Mouse (Mus musculus) left cerebral cortex, adult 2 months (tissue): ENCODE data around the gene Olfr1284. TPM values are rescaled to one million over a fixed set of nuclear protein-coding genes. Genes with fewer than 3 reads are reported as not detected.
"Not testable (repeated sequence)": the region's sequence is repeated elsewhere in the genome, so short reads cannot be mapped to it uniquely, and the experiment has no call there.

ENCODE experiments used
- DNase-seq, 2 experiments: peaks; one replicate each; pipeline ENCODE4 v3.0.0; 2021 to 2022; ENCODE audit warnings: low spot score in 2 of 2, mixed read lengths in 1 of 2; ENCODE audit errors: extremely low spot score in 1 of 2
- H3K27ac ChIP-seq: fragments of 200-600 bp; 2 replicates; pipeline ENCODE4 v1.8.1; 2022
- H3K4me3 ChIP-seq: fragments of 200-600 bp; 2 replicates; pipeline ENCODE4 v1.8.1; 2022
- CTCF ChIP-seq: fragments of 200-600 bp; IDR thresholded peaks from 2 replicates; pipeline ENCODE4 v1.8.1; 2022; ENCODE audit warnings: antibody characterized with exemption, mild to moderate bottlenecking, moderate library complexity
- intact Hi-C: fragments of 180-260 bp; cut with DNase I; formaldehyde crosslinking; loops from one replicate; pipeline ENCODE4 v1.15.1; 2025
- long read RNA-seq, 2 experiments: library from polyadenylated mRNA; stranded (forward); transcript quantifications; one replicate each; pipeline ENCODE4 v2.0.0; 2021; ENCODE audit warnings: borderline mapping rate in 2 of 2
- total RNA-seq, 2 experiments: library from RNA; stranded (reverse); gene quantifications; 2 replicates each; pipeline ENCODE4 v1.2.3; 2021

Olfr1284 gene
- not detected for total RNA-seq
- long read RNA-seq, experiment 1: 0 reads
- long read RNA-seq, experiment 2: 0 reads

GRCm38 (mm10) chr2:111375222-111375621 is at the start of gene Olfr1284:
Olfr1284 (plus strand) TSS chr2:111375522.
- intact Hi-C loops: no loop called here
- DNase-seq: no peak
- TF ChIP-seq CTCF: no peak
- no peak within 1 kb of the TSS for H3K4me3 ChIP-seq
- H3K27ac ChIP-seq: no peak within 1 kb of the TSS

- Histone ChIP-seq H3K4me3 (no peak within 1 kb of the TSS), H3K27ac (no peak within 1 kb of the TSS)
- intact Hi-C loops: no loop called here
- DNase-seq: no peak
- no peak for TF ChIP-seq CTCF
These were observed 49.1 kb upstream of the Olfr1284 start, which contains the start of gene Olfr1281 for GRCm38 (mm10) chr2:111326220-111326619. Olfr1281 (plus strand) TSS chr2:111326520.

GRCm38 (mm10) chr2:111333721-111334120 is 41.6 kb upstream of the Olfr1284 start:
- intact Hi-C loops, DNase-seq, H3K4me3 ChIP-seq, H3K27ac ChIP-seq: not testable (repeated sequence)

- Histone ChIP-seq H3K4me3 (no peak within 1 kb of the TSS), H3K27ac (no peak within 1 kb of the TSS)
- DNase-seq: no peak
- no peak for TF ChIP-seq CTCF
- intact Hi-C loops: no loop called here
These were observed 39.3 kb upstream of the Olfr1284 start, which contains the start of gene Olfr1282 for GRCm38 (mm10) chr2:111335976-111336375. Olfr1282 (minus strand) TSS chr2:111336076.

- H3K27ac ChIP-seq: no peak within 1 kb of the TSS
- no peak within 1 kb of the TSS for H3K4me3 ChIP-seq
- no peak for DNase-seq
- TF ChIP-seq CTCF: no peak
- intact Hi-C loops: no loop called here
These were observed 8.8 kb upstream of the Olfr1284 start, which contains the start of gene Olfr1283 for GRCm38 (mm10) chr2:111366490-111366889. Olfr1283 (plus strand) TSS chr2:111366790.

GRCm38 (mm10) chr2:111422931-111423330 is 47.6 kb downstream of the Olfr1284 start, which contains the start of gene Olfr1286:
Olfr1286 (minus strand) TSS chr2:111423115.
- intact Hi-C loops: no loop called here
- no peak for TF ChIP-seq CTCF
- no peak within 1 kb of the TSS for H3K27ac ChIP-seq
- H3K4me3 ChIP-seq: no peak within 1 kb of the TSS
- DNase-seq: no peak

Other genes starting within 250 kb of the Olfr1284 start
- not detected for gene Gm15130, start 222.6 kb upstream of the Olfr1284 start, total RNA-seq
- not detected for gene 4930430A15Rik, start 145.9 kb upstream of the Olfr1284 start, total RNA-seq
- gene Olfr1275, start 140.2 kb upstream of the Olfr1284 start, total RNA-seq: not detected
- not detected for gene Olfr1276, start 121.0 kb upstream of the Olfr1284 start, total RNA-seq
- gene Olfr1277, start 101.4 kb upstream of the Olfr1284 start, total RNA-seq: not detected
- not detected for gene Olfr1278, start 85.4 kb upstream of the Olfr1284 start, total RNA-seq
- not detected for gene Olfr1279, start 74.9 kb upstream of the Olfr1284 start, total RNA-seq
- gene Olfr1280, start 61.5 kb upstream of the Olfr1284 start, total RNA-seq: not detected
- not detected for gene Olfr1281, start 49.0 kb upstream of the Olfr1284 start, total RNA-seq
- not detected for gene Olfr1282, start 39.4 kb upstream of the Olfr1284 start, total RNA-seq
- gene Olfr1283, start 8.7 kb upstream of the Olfr1284 start, total RNA-seq: not detected
- gene Olfr1286, start 47.6 kb downstream of the Olfr1284 start, total RNA-seq: not detected
- gene Olfr1287, start 73.6 kb downstream of the Olfr1284 start, total RNA-seq: not detected
- gene Olfr1288, start 98.6 kb downstream of the Olfr1284 start, total RNA-seq: not detected
- not detected for gene Olfr1289, start 105.3 kb downstream of the Olfr1284 start, total RNA-seq
- gene Olfr1290, start 118.3 kb downstream of the Olfr1284 start, total RNA-seq: not detected
- gene Olfr1291-ps1, start 121.7 kb downstream of the Olfr1284 start, total RNA-seq: not detected
- gene Olfr1293-ps, start 149.7 kb downstream of the Olfr1284 start, total RNA-seq: not detected
- not detected for gene Olfr1294, start 164.8 kb downstream of the Olfr1284 start, total RNA-seq
- gene Olfr1295, start 194.2 kb downstream of the Olfr1284 start, total RNA-seq: not detected